Mouse (Mus musculus): ENCODE data around the gene Vmac.

Vmac gene

GRCm38 (mm10) chr17:56740118-56740787, 22.4 kb upstream of the Vmac start:
- no peak for DNase-seq (ENCODE audit: low read depth, low spot score)

- DNase-seq (ENCODE audit: low read depth, low spot score): no peak
Measured at GRCm38 (mm10) chr17:56738221-56738620, 20.4 kb upstream of the Vmac start.

GRCm38 (mm10) chr17:56736534-56736933, 18.7 kb upstream of the Vmac start:
- DNase-seq (ENCODE audit: low read depth, low spot score): no peak

GRCm38 (mm10) chr17:56729656-56730055, 11.8 kb upstream of the Vmac start:
- no peak for DNase-seq (ENCODE audit: low read depth, low spot score)

- DNase-seq (ENCODE audit: low read depth, low spot score): no peak
Measured at GRCm38 (mm10) chr17:56729151-56729550, 11.3 kb upstream of the Vmac start.

GRCm38 (mm10) chr17:56728117-56728516, 10.3 kb upstream of the Vmac start:
- no peak for DNase-seq (ENCODE audit: low read depth, low spot score)

GRCm38 (mm10) chr17:56727659-56728058, 9.8 kb upstream of the Vmac start:
- DNase-seq (ENCODE audit: low read depth, low spot score): no peak

GRCm38 (mm10) chr17:56727029-56727649, 9.3 kb upstream of the Vmac start:
- no peak for DNase-seq (ENCODE audit: low read depth, low spot score)

- DNase-seq (ENCODE audit: low read depth, low spot score): no peak
Measured at GRCm38 (mm10) chr17:56723419-56724161, 5.8 kb upstream of the Vmac start.

- no peak for DNase-seq (ENCODE audit: low read depth, low spot score)
Measured at GRCm38 (mm10) chr17:56722441-56722840, 4.6 kb upstream of the Vmac start.

GRCm38 (mm10) chr17:56716655-56717362, 1.0 kb downstream of the Vmac start:
- peak; percentile 99 for DNase-seq (ENCODE audit: low read depth, low spot score)

GRCm38 (mm10) chr17:56715914-56716654, 1.7 kb downstream of the Vmac start:
- DNase-seq (ENCODE audit: low read depth, low spot score): peak; percentile 19

GRCm38 (mm10) chr17:56715360-56715759, 2.5 kb downstream of the Vmac start:
- DNase-seq (ENCODE audit: low read depth, low spot score): no peak

GRCm38 (mm10) chr17:56709708-56710107, 8.1 kb downstream of the Vmac start:
- DNase-seq (ENCODE audit: low read depth, low spot score): no peak

GRCm38 (mm10) chr17:56708692-56709091, 9.1 kb downstream of the Vmac start:
- DNase-seq (ENCODE audit: low read depth, low spot score): no peak

- DNase-seq (ENCODE audit: low read depth, low spot score): no peak
Measured at GRCm38 (mm10) chr17:56706515-56706914, 11.3 kb downstream of the Vmac start.

- DNase-seq (ENCODE audit: low read depth, low spot score): no peak
Measured at GRCm38 (mm10) chr17:56703038-56703437, 14.8 kb downstream of the Vmac start.

- DNase-seq (ENCODE audit: low read depth, low spot score): no peak
Measured at GRCm38 (mm10) chr17:56700451-56700850, 17.4 kb downstream of the Vmac start.

- DNase-seq (ENCODE audit: low read depth, low spot score): no peak
Measured at GRCm38 (mm10) chr17:56693851-56694310, 23.9 kb downstream of the Vmac start.

- no peak for DNase-seq (ENCODE audit: low read depth, low spot score)
Measured at GRCm38 (mm10) chr17:56693395-56693794, 24.4 kb downstream of the Vmac start.

GRCm38 (mm10) chr17:56688689-56689088, 29.1 kb downstream of the Vmac start:
- no peak for DNase-seq (ENCODE audit: low read depth, low spot score)

All from CD4-positive helper T cell, adult 2 months (primary cell).